Mouse (Mus musculus): Measurements from ENCODE around the gene Arf4. TPM values are rescaled to one million over a fixed set of nuclear protein-coding genes. Genes with fewer than 3 reads are reported as not detected.
"Not testable (repeated sequence)": the region's sequence is repeated elsewhere in the genome, so short reads cannot be mapped to it uniquely, and the experiment has no call there.

The Arf4 gene
- polyA plus RNA-seq, 1 experiment = 214 TPM

- no peak for DNase-seq (ENCODE audit: low spot score)
These were observed 24.1 kb downstream of the Arf4 start for GRCm38 (mm10) chr14:26662016-26662415.

GRCm38 (mm10) chr14:26662488-26662887 lies 24.6 kb downstream of the Arf4 start:
- DNase-seq (ENCODE audit: low spot score) = no peak

GRCm38 (mm10) chr14:26663851-26664250 lies 26.0 kb downstream of the Arf4 start:
- DNase-seq (ENCODE audit: low spot score) = no peak

GRCm38 (mm10) chr14:26667991-26668370 lies 30.1 kb downstream of the Arf4 start:
- DNase-seq (ENCODE audit: low spot score) = no peak

- DNase-seq (ENCODE audit: low spot score) = no peak
These were observed 30.8 kb downstream of the Arf4 start for GRCm38 (mm10) chr14:26668371-26669291.

GRCm38 (mm10) chr14:26669292-26670073 lies 31.6 kb downstream of the Arf4 start, which contains the start of gene Pde12:
Gene Pde12 (minus strand): TSS chr14:26669883.
- peak; percentile 85 for DNase-seq (ENCODE audit: low spot score)

GRCm38 (mm10) chr14:26670964-26671363 lies 33.1 kb downstream of the Arf4 start:
- DNase-seq (ENCODE audit: low spot score) = no peak

GRCm38 (mm10) chr14:26671870-26672615 lies 34.2 kb downstream of the Arf4 start:
- DNase-seq (ENCODE audit: low spot score) = not testable (repeated sequence)

GRCm38 (mm10) chr14:26674476-26675169 lies 36.7 kb downstream of the Arf4 start:
- DNase-seq (ENCODE audit: low spot score) = not testable (repeated sequence)

- no peak for DNase-seq (ENCODE audit: low spot score)
These were observed 37.5 kb downstream of the Arf4 start for GRCm38 (mm10) chr14:26675371-26675770.

- DNase-seq (ENCODE audit: low spot score) = no peak
These were observed 37.9 kb downstream of the Arf4 start for GRCm38 (mm10) chr14:26675791-26676190.

GRCm38 (mm10) chr14:26690727-26691126 lies 52.9 kb downstream of the Arf4 start:
- DNase-seq (ENCODE audit: low spot score) = no peak

GRCm38 (mm10) chr14:26691363-26691762 lies 53.5 kb downstream of the Arf4 start:
- DNase-seq (ENCODE audit: low spot score) = no peak

- DNase-seq (ENCODE audit: low spot score) = no peak
These were observed 55.1 kb downstream of the Arf4 start, which contains the start of gene Dnah12 for GRCm38 (mm10) chr14:26692974-26693373. Gene Dnah12 (plus strand): TSS chr14:26693274.

- no peak for DNase-seq (ENCODE audit: low spot score)
These were observed 60.0 kb downstream of the Arf4 start for GRCm38 (mm10) chr14:26697912-26698311.

GRCm38 (mm10) chr14:26705246-26705645 lies 67.4 kb downstream of the Arf4 start:
- not testable (repeated sequence) for DNase-seq (ENCODE audit: low spot score)

Other genes starting within 250 kb of the Arf4 start
- 261 and 300 TPM in 2 replicates for gene Slmap, start 103.1 kb upstream of the Arf4 start, polyA plus RNA-seq (2012; rRNA removed)
- gene Dennd6a, start 64.2 kb upstream of the Arf4 start, polyA plus RNA-seq (2012; rRNA removed) = 21.1 and 23.1 TPM in 2 replicates
- gene Pde12, start 31.8 kb downstream of the Arf4 start, polyA plus RNA-seq (2012; rRNA removed) = 3.8 and 4.3 TPM in 2 replicates
- gene Dnah12, start 55.2 kb downstream of the Arf4 start, polyA plus RNA-seq (2012; rRNA removed) = 0.01 and 0.04 TPM in 2 replicates

Data from urinary bladder, adult 2 months (tissue).